Mouse (Mus musculus): ENCODE results near the gene BC052040.

BC052040 gene

GRCm38 (mm10) chr2:115758542-115758941, 177.0 kb downstream of the BC052040 start:
- intact Hi-C loops (cut with DNase I): no loop called here

- intact Hi-C loops (cut with DNase I): no loop called here
These were observed 183.2 kb downstream of the BC052040 start for GRCm38 (mm10) chr2:115764595-115765305.

- intact Hi-C loops (cut with DNase I): no loop called here
These were observed 188.2 kb downstream of the BC052040 start for GRCm38 (mm10) chr2:115769597-115770305.

- intact Hi-C loops (cut with DNase I): no loop called here
These were observed 191.2 kb downstream of the BC052040 start for GRCm38 (mm10) chr2:115772709-115773108.

GRCm38 (mm10) chr2:115774153-115774908, 192.8 kb downstream of the BC052040 start:
- intact Hi-C loops (cut with DNase I): no loop called here

GRCm38 (mm10) chr2:115775488-115776217, 194.1 kb downstream of the BC052040 start:
- intact Hi-C loops (cut with DNase I): no loop called here

GRCm38 (mm10) chr2:115776924-115777860, 195.7 kb downstream of the BC052040 start:
- intact Hi-C loops (cut with DNase I): no loop called here

GRCm38 (mm10) chr2:115780546-115781011, 199.1 kb downstream of the BC052040 start:
- intact Hi-C loops (cut with DNase I): no loop called here

- intact Hi-C loops (cut with DNase I): no loop called here
These were observed 204.2 kb downstream of the BC052040 start for GRCm38 (mm10) chr2:115785687-115786086.

- intact Hi-C loops (cut with DNase I): no loop called here
These were observed 217.3 kb downstream of the BC052040 start for GRCm38 (mm10) chr2:115798839-115799238.

- intact Hi-C loops (cut with DNase I): no loop called here
These were observed 226.9 kb downstream of the BC052040 start for GRCm38 (mm10) chr2:115808376-115808775.

GRCm38 (mm10) chr2:115813316-115813715, 231.8 kb downstream of the BC052040 start:
- intact Hi-C loops (cut with DNase I): no loop called here

GRCm38 (mm10) chr2:115813721-115814120, 232.2 kb downstream of the BC052040 start:
- intact Hi-C loops (cut with DNase I): no loop called here

GRCm38 (mm10) chr2:115817959-115818358, 236.4 kb downstream of the BC052040 start:
- intact Hi-C loops (cut with DNase I): no loop called here

GRCm38 (mm10) chr2:115822361-115822760, 240.8 kb downstream of the BC052040 start:
- intact Hi-C loops (cut with DNase I): no loop called here

Small RNA genes lying within 50 kb of the gene (microRNA-seq; reads per million reads assigned to microRNA genes)
- gene Mir1951: 0 to 0.11 reads per million in 2 experiments

All from adrenal gland (tissue).